Mouse (Mus musculus): ENCODE data around the gene Myo7a. TPM values are rescaled to one million over a fixed set of nuclear protein-coding genes. Genes with fewer than 3 reads are reported as not detected.

Gene Myo7a
- polyA plus RNA-seq, 1 experiment from 2014 or later, result 7.6 TPM

Other genes with a start within 250 kb of the Myo7a start
- not detected in 2 replicates for gene Gdpd4, start 199.6 kb downstream of the Myo7a start, polyA plus RNA-seq (2014; fragmentation: Nextera tagmentation; extraction: Ambion mirVana)
- 0.09 TPM in 2 replicates for gene Omp, start 26.0 kb upstream of the Myo7a start, polyA plus RNA-seq (2014; fragmentation: Nextera tagmentation; extraction: Ambion mirVana)
- gene Capn5, start 58.8 kb upstream of the Myo7a start, polyA plus RNA-seq (2014; fragmentation: Nextera tagmentation; extraction: Ambion mirVana), result 1.8 and 2.5 TPM in 2 replicates
- 0.11 and 0.19 TPM in 2 replicates for gene B3gnt6, start 80.0 kb upstream of the Myo7a start, polyA plus RNA-seq (2014; fragmentation: Nextera tagmentation; extraction: Ambion mirVana)
- 24.7 and 27.6 TPM in 2 replicates for gene Acer3, start 201.7 kb upstream of the Myo7a start, polyA plus RNA-seq (2014; fragmentation: Nextera tagmentation; extraction: Ambion mirVana)
- gene Tsku, start 241.8 kb upstream of the Myo7a start, polyA plus RNA-seq (2014; fragmentation: Nextera tagmentation; extraction: Ambion mirVana), result 5.7 and 6.5 TPM in 2 replicates

Data from heart, embryonic 14.5 days (tissue).